Mouse (Mus musculus) spleen, embryonic (tissue): ENCODE measurements at regions not wholly inside any gene's neighbourhood (a gene's known extent, or its start where the extent isn't known, plus 50 kb on each side); places are given as distances from the start of the nearest gene placed in this dataset.

Source experiments
- CTCF ChIA-PET: fragments of 350-600 bp; sonication (Branson Sonifier 250); formaldehyde crosslinking; loops from one replicate; lab custom pipeline; 2022; lab: Charles Lee

GRCm38 (mm10) chr9:89858005-89858404 is 51.7 kb upstream of the Rasgrf1 start:
- CTCF ChIA-PET = no interaction called here

GRCm38 (mm10) chr9:89850491-89851282 is 59.0 kb upstream of the Rasgrf1 start:
- CTCF ChIA-PET = no interaction called here

GRCm38 (mm10) chr9:89849947-89850346 is 59.8 kb upstream of the Rasgrf1 start:
- CTCF ChIA-PET = no interaction called here

GRCm38 (mm10) chr9:89848571-89848970 is 61.1 kb upstream of the Rasgrf1 start:
- CTCF ChIA-PET = no interaction called here

GRCm38 (mm10) chr9:89846973-89847372 is 62.7 kb upstream of the Rasgrf1 start:
- CTCF ChIA-PET = no interaction called here

GRCm38 (mm10) chr9:89842776-89843089 is 67.0 kb upstream of the Rasgrf1 start:
- CTCF ChIA-PET = no interaction called here

GRCm38 (mm10) chr9:89841866-89842775 is 67.6 kb upstream of the Rasgrf1 start:
- CTCF ChIA-PET = no interaction called here

- CTCF ChIA-PET = no interaction called here
Observed at GRCm38 (mm10) chr9:89841371-89841770, 68.3 kb upstream of the Rasgrf1 start.

GRCm38 (mm10) chr9:89836454-89837245 is 73.1 kb upstream of the Rasgrf1 start:
- CTCF ChIA-PET = no interaction called here

- CTCF ChIA-PET = no interaction called here
Observed at GRCm38 (mm10) chr9:89833596-89833995, 76.1 kb upstream of the Rasgrf1 start.

- CTCF ChIA-PET = interaction anchor here (0.6 kb wide), 1 partner anchor 584 kb away, joined by 3 read pairs; no protein-coding TSS in a partner anchor
Observed at GRCm38 (mm10) chr9:89831855-89832254, 77.9 kb upstream of the Rasgrf1 start.

GRCm38 (mm10) chr9:89828156-89828555 is 81.6 kb upstream of the Rasgrf1 start:
- CTCF ChIA-PET = interaction anchor here (1.1 kb wide), 1 partner anchor 227 kb away, joined by 3 read pairs; no protein-coding TSS in a partner anchor

GRCm38 (mm10) chr9:89827564-89827963 is 82.1 kb upstream of the Rasgrf1 start:
- CTCF ChIA-PET = interaction anchor here (0.7 to 1.1 kb wide), 2 partner anchors 228 to 299 kb away, joined by 3 to 4 read pairs; no protein-coding TSS in a partner anchor

GRCm38 (mm10) chr9:89826712-89827548 is 82.8 kb upstream of the Rasgrf1 start:
- CTCF ChIA-PET = interaction anchor here (0.7 to 1.1 kb wide), 2 partner anchors 228 to 300 kb away, joined by 3 to 4 read pairs; no protein-coding TSS in a partner anchor

- CTCF ChIA-PET = no interaction called here
Observed at GRCm38 (mm10) chr9:89821853-89822243, 83.6 kb upstream of the Ankrd34c start.

- CTCF ChIA-PET = no interaction called here
Observed at GRCm38 (mm10) chr9:89821109-89821852, 83.0 kb upstream of the Ankrd34c start.

GRCm38 (mm10) chr9:89813616-89814318 is 75.5 kb upstream of the Ankrd34c start:
- CTCF ChIA-PET = no interaction called here

GRCm38 (mm10) chr9:89807381-89807780 is 69.1 kb upstream of the Ankrd34c start:
- CTCF ChIA-PET = no interaction called here

- CTCF ChIA-PET = no interaction called here
Observed at GRCm38 (mm10) chr9:89802658-89803057, 64.4 kb upstream of the Ankrd34c start.
